ENCODE assay signal across 8 mouse cellular contexts in genomic region chr3:98426749-98427148, GRCm38 (mm10). TPM values are rescaled to one million over a fixed set of nuclear protein-coding genes. Genes with fewer than 3 reads are reported as not detected.
DNase-seq lines count a peak whose midpoint lies in the region; ATAC-seq lines count a peak whose summit lies in the region.

No protein-coding gene starts in this region.

- no peaks in the 10 kb centered on the region for H3K27me3 ChIP-seq in kidney, embryonic 16.5 days (ENCODE audit: insufficient read depth, low read length)
- H3K27me3 ChIP-seq in embryonic facial prominence, embryonic 15.5 days, result peaks cover 39% of the 10 kb centered on the region
- H3K27me3 ChIP-seq in intestine, embryonic 14.5 days (replicated peaks; ENCODE audit: control insufficient read depth, insufficient read depth, low read length), result peaks cover 19% of the 10 kb centered on the region
- peaks cover 7% of the 10 kb centered on the region for H3K27me3 ChIP-seq in midbrain, embryonic 16.5 days (ENCODE audit: control insufficient read depth, insufficient read depth, low read depth, low read length)

- no peaks in the 10 kb centered on the region for H3K9me3 ChIP-seq in kidney, embryonic 16.5 days (ENCODE audit: low read length)
- no peaks in the 10 kb centered on the region for H3K9me3 ChIP-seq in embryonic facial prominence, embryonic 15.5 days (replicated peaks)
- no peaks in the 10 kb centered on the region for H3K9me3 ChIP-seq in intestine, embryonic 14.5 days (ENCODE audit: control insufficient read depth, low read length)
- H3K9me3 ChIP-seq in midbrain, embryonic 16.5 days (replicated peaks; ENCODE audit: control insufficient read depth, low read length, poor library complexity, severe bottlenecking), result no peaks in the 10 kb centered on the region

- peaks cover 3% of the 10 kb centered on the region; the same call in 1 of the 2 replicates for H3K36me3 ChIP-seq in kidney, embryonic 16.5 days (ENCODE audit: insufficient read depth, low read length)
- H3K36me3 ChIP-seq in embryonic facial prominence, embryonic 15.5 days, result no peaks in the 10 kb centered on the region
- H3K36me3 ChIP-seq in intestine, embryonic 14.5 days (ENCODE audit: control insufficient read depth, insufficient read depth, low read length), result no peaks in the 10 kb centered on the region
- H3K36me3 ChIP-seq in midbrain, embryonic 16.5 days (ENCODE audit: control insufficient read depth, insufficient read depth, low read length), result 0 out of 2 replicates have a peak, but pooled peaks cover 2% of the 10 kb centered on the region

- H3K27ac ChIP-seq in kidney, embryonic 16.5 days (ENCODE audit: low read length), result no peak overlapping the region
- no peak overlapping the region for H3K27ac ChIP-seq in embryonic facial prominence, embryonic 15.5 days (replicated peaks)
- H3K27ac ChIP-seq in intestine, embryonic 14.5 days (ENCODE audit: low read depth), result no peak overlapping the region
- no peak overlapping the region for H3K27ac ChIP-seq in midbrain, embryonic 16.5 days (ENCODE audit: low read length)

- H3K4me3 ChIP-seq in kidney, embryonic 16.5 days (ENCODE audit: low read length), result peak overlapping the region; percentile 69
- H3K4me3 ChIP-seq in embryonic facial prominence, embryonic 15.5 days (replicated peaks), result peak overlapping the region; percentile 56
- H3K4me3 ChIP-seq in intestine, embryonic 14.5 days (ENCODE audit: low read depth, low read length), result peak overlapping the region; percentile 57; the same call in 1 of the 2 replicates
- no peak overlapping the region for H3K4me3 ChIP-seq in midbrain, embryonic 16.5 days (ENCODE audit: low read depth, low read length)

- H3K9ac ChIP-seq in kidney, embryonic 16.5 days (replicated peaks; ENCODE audit: low read length), result peak overlapping the region; percentile 70; the same call in 1 of the 2 replicates
- H3K9ac ChIP-seq in embryonic facial prominence, embryonic 15.5 days, result no peak overlapping the region
- H3K9ac ChIP-seq in intestine, embryonic 14.5 days (ENCODE audit: low read length), result no peak overlapping the region
- H3K9ac ChIP-seq in midbrain, embryonic 16.5 days (ENCODE audit: low read depth, low read length), result no peak overlapping the region

- H3K4me2 ChIP-seq in kidney, embryonic 16.5 days (replicated peaks; ENCODE audit: low read depth, low read length), result peak overlapping the region; percentile 87
- H3K4me2 ChIP-seq in embryonic facial prominence, embryonic 15.5 days (replicated peaks), result peak overlapping the region; percentile 98
- H3K4me2 ChIP-seq in intestine, embryonic 14.5 days (ENCODE audit: low read length), result peak overlapping the region; percentile 93
- peak overlapping the region; percentile 85 for H3K4me2 ChIP-seq in midbrain, embryonic 16.5 days (ENCODE audit: low read length)

- WGBS in kidney, embryonic 16.5 days, result 50% methylated on average over 5 of the region's 5 CpGs
- WGBS in embryonic facial prominence, embryonic 15.5 days, result 56% methylated on average over 5 of the region's 5 CpGs
- 53% methylated on average over 5 of the region's 5 CpGs for WGBS in intestine, embryonic 14.5 days
- WGBS in midbrain, embryonic 16.5 days, result 44% methylated on average over 5 of the region's 5 CpGs

- no peak for DNase-seq in kidney, postnatal 10 days
- no peak for DNase-seq in intestine, embryonic 14.5 days (ENCODE audit: low spot score)
- no peak for DNase-seq in thymus, postnatal 10 days (ENCODE audit: low spot score in 2 of 2)
- no peak for DNase-seq in layer of hippocampus, adult 11-12 months (ENCODE audit: low spot score)

- peaks cover 28% of the 10 kb centered on the region for H3K4me1 ChIP-seq in kidney, embryonic 16.5 days (ENCODE audit: insufficient read depth, low read length)
- peaks cover 15% of the 10 kb centered on the region for H3K4me1 ChIP-seq in embryonic facial prominence, embryonic 15.5 days
- H3K4me1 ChIP-seq in intestine, embryonic 14.5 days (replicated peaks; ENCODE audit: control insufficient read depth, insufficient read depth, low read length), result peaks cover 13% of the 10 kb centered on the region; the same call in 1 of the 2 replicates
- H3K4me1 ChIP-seq in midbrain, embryonic 16.5 days (ENCODE audit: control insufficient read depth, insufficient read depth, low read length), result peaks cover 4% of the 10 kb centered on the region; the same call in 1 of the 2 replicates

- ATAC-seq in kidney, embryonic 16.5 days (ENCODE audit: low FRiP score, low TSS enrichment), result 0 out of 2 replicates have a peak, but pooled peaks have one; percentile 0
- ATAC-seq in embryonic facial prominence, embryonic 15.5 days (ENCODE audit: insufficient number of reproducible peaks, low FRiP score, low TSS enrichment, low read depth), result no peak
- no peak for ATAC-seq in intestine, embryonic 14.5 days (replicated peaks; ENCODE audit: low FRiP score, low TSS enrichment, low read depth)
- ATAC-seq in midbrain, embryonic 16.5 days, result no peak
- no peak for ATAC-seq in inflammation-experienced regulatory T-cells, adult 6 months

RNA-seq across cellular contexts. Expression of gene Gm4450, which starts 30.2 kb away (rescaled TPM):
- 44.6 and 55.8 TPM in 2 replicates for polyA plus RNA-seq in kidney, embryonic 16.5 days (2015; fragmentation: Nextera tagmentation; extraction: Ambion mirVana)
- polyA plus RNA-seq in embryonic facial prominence, embryonic 15.5 days (2015; fragmentation: Nextera tagmentation; extraction: Ambion mirVana), result not detected in 2 replicates
- polyA plus RNA-seq in intestine, embryonic 14.5 days (2014; fragmentation: Nextera tagmentation; extraction: Ambion mirVana), result not detected in 2 replicates
- 0.12 TPM in 1 of 2 replicates, not detected in the other for polyA plus RNA-seq in midbrain, embryonic 16.5 days (2015; fragmentation: Nextera tagmentation; extraction: Ambion mirVana)
- polyA plus RNA-seq in inflammation-experienced regulatory T-cells, adult 6 months (2017; shearing (Covaris generic)), result not detected

RNA-seq across cellular contexts. Expression of gene Zfp697, which starts 44.5 kb away (rescaled TPM):
- 16.4 and 17.1 TPM in 2 replicates for polyA plus RNA-seq in kidney, embryonic 16.5 days (2015; fragmentation: Nextera tagmentation; extraction: Ambion mirVana)
- polyA plus RNA-seq in embryonic facial prominence, embryonic 15.5 days (2015; fragmentation: Nextera tagmentation; extraction: Ambion mirVana), result 5.6 and 6.0 TPM in 2 replicates
- 9.9 and 11.5 TPM in 2 replicates for polyA plus RNA-seq in intestine, embryonic 14.5 days (2014; fragmentation: Nextera tagmentation; extraction: Ambion mirVana)
- 17.7 and 18.2 TPM in 2 replicates for polyA plus RNA-seq in midbrain, embryonic 16.5 days (2015; fragmentation: Nextera tagmentation; extraction: Ambion mirVana)
- not detected for polyA plus RNA-seq in inflammation-experienced regulatory T-cells, adult 6 months (2017; shearing (Covaris generic))

Comparison
In these comparisons a context has a peak if more than half of its experiments do, and no peak if none do; other contexts are left out.
1. RNA of gene Gm4450, which starts 30.2 kb away (polyA plus RNA-seq): 44.6 to 55.8 TPM in kidney, embryonic 16.5 days; not detected in embryonic facial prominence, embryonic 15.5 days, not detected in intestine, embryonic 14.5 days, 0.12 TPM in midbrain, embryonic 16.5 days and not detected in inflammation-experienced regulatory T-cells, adult 6 months; every median in the first group is over 10 times any median in the second.
2. Peak in every context shown above with its lines, with median percentiles within 50 percentile points of each other: H3K4me2 ChIP-seq.